Mouse (Mus musculus): ENCODE data around the gene Olfr1305.

Gene Olfr1305

DNA sequence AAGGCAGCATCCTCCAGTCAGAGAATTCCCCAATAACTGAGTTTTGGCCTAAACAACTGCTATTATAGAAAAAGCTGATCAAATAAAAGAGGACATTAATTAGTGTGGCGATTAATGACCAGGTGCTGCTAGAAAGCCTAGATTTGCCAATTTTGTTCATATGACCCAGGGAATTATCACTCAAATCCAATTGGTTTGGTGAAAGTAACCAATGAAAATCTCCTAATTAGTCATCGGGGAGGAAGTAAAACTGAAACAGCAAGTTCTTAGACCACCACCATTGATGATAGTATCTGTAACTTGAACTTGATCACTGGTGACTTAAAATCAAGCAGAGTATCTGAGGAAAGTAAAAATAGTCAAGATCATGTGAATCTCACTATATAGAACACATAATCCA lies at the start of gene Olfr1305:
Gene Olfr1305 (minus strand): TSS at position 101 of the 400 bp plus-strand sequence.
- no peak for DNase-seq

DNA sequence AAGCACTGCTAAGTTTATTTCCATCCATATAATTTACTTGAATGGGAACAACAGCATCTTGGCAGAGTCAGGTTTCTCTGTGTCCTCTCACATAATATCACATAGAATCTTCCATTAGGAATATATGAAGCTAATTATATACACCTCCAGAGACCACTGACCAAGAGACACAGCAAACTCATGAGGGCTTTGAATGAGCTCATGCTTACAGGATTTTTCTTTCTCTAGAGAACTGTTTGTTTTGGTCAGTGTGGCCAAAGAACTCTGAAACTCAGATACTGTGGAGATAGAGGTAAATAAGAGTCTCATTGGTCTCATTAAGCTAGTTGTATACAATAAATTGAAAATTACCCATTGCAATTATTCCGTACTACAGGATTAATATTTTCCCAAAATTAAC lies 39.2 kb upstream of the Olfr1305 start, which contains the start of gene Olfr1306:
Gene Olfr1306 (minus strand): TSS at position 101 of the 400 bp plus-strand sequence.
- DNase-seq, result no peak

DNA sequence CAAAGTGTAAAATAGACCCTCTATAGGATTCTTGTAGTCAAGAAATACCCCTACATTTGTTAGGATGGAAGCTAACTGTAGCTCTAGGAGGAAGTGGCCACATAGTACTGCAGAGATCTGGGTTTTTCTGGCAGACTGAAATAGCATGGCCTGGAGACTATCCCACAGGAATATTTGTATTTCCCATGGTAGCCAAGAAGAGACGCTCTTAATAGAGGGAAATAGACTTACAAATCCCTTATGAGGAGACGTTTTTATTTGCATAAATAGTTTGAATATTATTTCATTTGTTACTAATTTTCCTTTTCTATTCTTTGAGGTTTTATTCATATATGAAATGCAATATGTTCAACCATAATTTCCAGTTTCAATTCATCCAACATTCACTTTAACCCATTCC lies 56.7 kb downstream of the Olfr1305 start, which contains the start of gene Olfr1303:
Gene Olfr1303 (minus strand): TSS at position 101 of the 400 bp plus-strand sequence.
- no peak for DNase-seq
